Mouse (Mus musculus): Measurements from ENCODE around the gene Slc25a13. TPM values are rescaled to one million over a fixed set of nuclear protein-coding genes. Genes with fewer than 3 reads are reported as not detected.
"Not testable (repeated sequence)": the region's sequence is repeated elsewhere in the genome, so short reads cannot be mapped to it uniquely, and the experiment has no call there.

The Slc25a13 gene
- polyA plus RNA-seq, 1 experiment from 2014 or later = 7.8 TPM

DNA sequence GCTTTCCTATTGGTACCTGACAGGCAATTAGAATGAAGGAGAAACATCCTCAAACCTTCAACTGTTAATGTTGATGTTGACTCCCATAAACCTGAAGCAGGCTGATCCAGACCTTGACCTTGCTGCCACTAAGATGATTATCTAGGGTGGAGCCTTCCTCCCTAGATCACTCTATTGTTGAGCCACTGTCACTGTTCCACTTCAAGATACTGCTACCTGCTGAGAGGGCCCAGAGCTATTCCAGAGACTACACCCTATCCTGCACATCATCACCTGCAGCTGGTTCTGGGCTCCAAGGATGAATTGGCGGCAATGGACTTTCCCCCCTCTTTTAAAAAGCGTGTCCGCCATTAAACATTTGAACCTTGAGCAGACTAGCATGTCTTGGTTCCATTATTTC lies 18.9 kb downstream of the Slc25a13 start:
- 96% methylated on average over 3 of the region's 3 CpGs for WGBS
- H3K36me3 ChIP-seq; H3K4me3 ChIP-seq; H3K27ac ChIP-seq; H3K4me2 ChIP-seq; H3K27me3 ChIP-seq; H3K9me3 ChIP-seq; ATAC-seq (ENCODE audit: low FRiP score); H3K9ac ChIP-seq; H3K4me1 ChIP-seq (replicated peaks): not testable (repeated sequence)

DNA sequence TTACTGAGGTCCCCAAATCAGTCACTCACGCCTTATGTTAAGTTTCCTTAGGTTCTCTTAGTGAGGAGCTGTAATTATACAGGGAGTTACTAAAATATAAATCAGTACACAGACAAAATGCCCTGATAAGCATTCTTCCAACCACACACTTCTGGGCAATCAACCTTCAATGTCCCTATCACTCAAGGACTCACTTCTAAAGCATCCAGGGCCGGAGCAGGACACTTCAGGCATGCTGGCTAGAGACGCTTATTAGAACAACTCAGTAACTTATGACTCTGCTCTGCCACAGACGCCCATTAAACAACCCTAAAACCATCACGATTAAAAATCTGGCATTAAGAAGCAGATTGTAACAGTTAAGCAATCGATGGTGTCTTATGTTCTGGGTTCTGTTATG lies 19.6 kb downstream of the Slc25a13 start:
- no peaks in the 10 kb centered on the region for H3K36me3 ChIP-seq
- H3K4me3 ChIP-seq = no peak overlapping the region
- H3K27ac ChIP-seq = no peak overlapping the region
- ATAC-seq (ENCODE audit: low FRiP score) = no peak
- H3K9me3 ChIP-seq = no peaks in the 10 kb centered on the region
- H3K4me2 ChIP-seq = no peak overlapping the region
- H3K27me3 ChIP-seq = no peaks in the 10 kb centered on the region
- 86% methylated on average over 6 of the region's 6 CpGs for WGBS
- H3K9ac ChIP-seq = no peak overlapping the region
- no peaks in the 10 kb centered on the region for H3K4me1 ChIP-seq (replicated peaks)

DNA sequence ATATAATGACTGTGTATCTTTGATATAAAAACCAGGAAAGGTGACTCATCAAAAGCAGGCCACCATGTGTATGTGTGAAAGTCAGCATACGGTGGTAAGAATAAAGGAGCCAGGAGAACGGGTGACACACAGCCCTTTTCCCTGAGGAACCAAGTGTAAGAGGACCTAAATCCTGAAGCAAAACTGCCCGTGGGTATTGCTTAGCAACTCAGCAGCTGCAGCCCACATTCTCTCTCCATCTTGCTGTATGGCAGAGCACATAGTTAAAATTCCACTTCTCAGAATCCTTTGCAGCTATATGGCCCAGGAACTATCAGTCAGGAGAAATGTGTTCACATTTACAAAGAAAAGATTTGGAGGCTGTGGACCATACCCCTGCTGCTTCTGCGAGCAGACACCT lies 20.4 kb downstream of the Slc25a13 start:
- H3K36me3 ChIP-seq = no peaks in the 10 kb centered on the region
- H3K9ac ChIP-seq = no peak overlapping the region
- no peak overlapping the region for H3K4me2 ChIP-seq
- H3K27me3 ChIP-seq = no peaks in the 10 kb centered on the region
- no peaks in the 10 kb centered on the region for H3K9me3 ChIP-seq
- H3K4me3 ChIP-seq = no peak overlapping the region
- ATAC-seq (ENCODE audit: low FRiP score) = no peak
- no peak overlapping the region for H3K27ac ChIP-seq
- H3K4me1 ChIP-seq (replicated peaks) = no peaks in the 10 kb centered on the region
- 75% methylated on average over 4 of the region's 4 CpGs for WGBS

DNA sequence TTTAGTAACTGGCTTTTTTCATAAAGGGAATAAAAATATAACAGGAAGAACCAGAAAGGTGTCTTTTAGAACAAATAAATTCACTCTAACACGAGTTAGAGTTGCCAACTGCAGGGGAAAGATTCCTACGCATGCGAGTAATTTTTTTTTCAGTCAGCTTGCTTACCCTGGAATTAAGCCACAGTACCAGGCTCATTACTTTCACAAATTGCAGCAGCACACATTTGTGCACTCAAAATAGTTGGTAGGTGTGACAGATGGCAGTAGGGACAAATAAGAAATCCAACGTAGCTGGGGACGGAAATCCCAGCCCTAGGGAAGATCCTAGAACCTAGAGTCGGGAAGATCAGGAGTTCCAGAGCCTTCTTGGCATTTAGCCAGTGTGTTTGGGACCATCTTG lies 22.1 kb downstream of the Slc25a13 start:
- ATAC-seq (ENCODE audit: low FRiP score) = no peak
- H3K4me1 ChIP-seq (replicated peaks) = no peaks in the 10 kb centered on the region
- no peak overlapping the region for H3K27ac ChIP-seq
- no peaks in the 10 kb centered on the region for H3K27me3 ChIP-seq
- no peak overlapping the region for H3K4me3 ChIP-seq
- no peak overlapping the region for H3K4me2 ChIP-seq
- no peaks in the 10 kb centered on the region for H3K36me3 ChIP-seq
- H3K9ac ChIP-seq = no peak overlapping the region
- WGBS = 86% methylated on average over 6 of the region's 6 CpGs
- no peaks in the 10 kb centered on the region for H3K9me3 ChIP-seq

DNA sequence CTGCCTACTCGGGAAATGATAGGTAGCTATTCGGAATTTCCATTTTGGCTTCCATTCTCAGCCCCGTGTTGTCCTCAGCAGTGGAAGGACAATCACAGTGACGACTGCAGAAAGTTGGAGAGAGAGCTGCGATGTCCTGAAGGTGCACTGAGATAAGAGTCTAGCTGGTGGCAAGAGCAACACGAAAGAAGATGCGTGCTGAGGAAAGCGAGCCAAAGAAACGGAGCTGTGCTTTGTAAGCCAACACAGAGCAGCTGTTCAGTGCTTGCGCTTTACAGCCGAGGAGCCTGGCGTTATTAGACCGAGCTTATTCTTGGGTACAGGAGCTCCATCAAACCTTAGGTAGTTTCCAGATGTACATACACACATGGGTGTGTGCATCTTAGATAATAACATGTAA lies 23.1 kb downstream of the Slc25a13 start:
- Histone ChIP-seq H3K9me3 (no peaks in the 10 kb centered on the region), H3K27me3 (no peaks in the 10 kb centered on the region), H3K9ac (no peak overlapping the region), H3K4me2 (no peak overlapping the region), H3K27ac (no peak overlapping the region), H3K4me1 (replicated peaks) (no peaks in the 10 kb centered on the region), H3K4me3 (no peak overlapping the region), H3K36me3 (no peaks in the 10 kb centered on the region)
- WGBS = 91% methylated on average over 13 of the region's 13 CpGs
- ATAC-seq (ENCODE audit: low FRiP score) = no peak

DNA sequence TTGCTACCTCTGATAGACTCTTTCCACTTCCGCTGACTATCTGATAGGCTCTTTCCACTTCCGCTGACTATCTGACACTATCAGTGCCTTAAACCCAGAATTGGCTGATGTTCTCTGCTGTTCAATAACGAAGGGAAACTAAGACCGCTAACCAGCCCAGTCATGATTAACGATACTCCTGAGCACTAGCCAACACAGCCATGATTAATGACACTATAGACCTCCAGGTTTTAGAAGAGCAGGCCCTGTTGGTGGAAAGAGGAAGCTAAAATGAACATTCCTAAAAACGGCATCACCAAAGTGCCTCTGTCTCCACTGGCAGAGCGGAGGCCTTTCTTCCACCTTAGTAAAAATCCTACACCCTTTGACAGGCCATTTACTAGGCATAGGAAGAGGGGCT lies 24.6 kb downstream of the Slc25a13 start:
- no peak for ATAC-seq (ENCODE audit: low FRiP score)
- WGBS = 75% methylated on average over 7 of the region's 7 CpGs
- no peaks in the 10 kb centered on the region for H3K4me1 ChIP-seq (replicated peaks)
- H3K27ac ChIP-seq = no peak overlapping the region
- no peaks in the 10 kb centered on the region for H3K27me3 ChIP-seq
- no peak overlapping the region for H3K9ac ChIP-seq
- no peak overlapping the region for H3K4me3 ChIP-seq
- H3K9me3 ChIP-seq = no peaks in the 10 kb centered on the region
- H3K36me3 ChIP-seq = no peaks in the 10 kb centered on the region
- H3K4me2 ChIP-seq = no peak overlapping the region

DNA sequence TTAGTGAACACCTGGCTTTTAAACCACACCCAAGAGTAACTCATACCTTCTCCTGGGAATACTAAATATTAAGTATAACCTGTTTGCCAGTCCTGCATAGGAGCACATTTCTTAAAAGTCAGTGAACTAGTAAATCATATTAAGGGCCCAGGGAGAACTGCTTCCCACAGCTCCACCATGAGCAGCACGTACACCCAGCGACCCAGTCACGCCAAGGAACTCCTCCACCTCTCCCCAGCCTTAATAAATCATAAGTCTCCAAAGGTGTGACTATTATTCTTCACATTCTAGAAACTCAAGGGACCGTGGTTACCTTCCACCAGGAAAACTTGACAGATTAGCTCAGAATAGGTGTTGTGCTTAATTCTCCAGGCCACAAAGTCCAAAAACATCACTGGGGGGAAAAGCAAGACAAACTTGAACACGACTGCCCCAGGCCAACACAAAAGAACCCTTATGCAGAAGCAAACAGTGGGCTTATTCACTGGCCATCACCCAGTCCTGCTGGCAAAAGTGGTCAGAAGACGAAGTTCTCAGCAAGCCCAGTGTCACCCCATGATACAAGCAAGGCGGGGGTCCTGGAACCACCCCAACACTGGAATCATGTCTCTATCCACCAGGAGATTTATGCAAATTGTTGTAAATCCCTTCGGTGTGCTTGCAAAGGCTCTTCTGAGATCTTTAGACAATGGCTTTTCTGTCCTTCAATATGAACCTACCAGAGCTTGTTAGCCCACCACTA lies 25.2 kb downstream of the Slc25a13 start:
- H3K4me2 ChIP-seq = no peak overlapping the region
- H3K27ac ChIP-seq = no peak overlapping the region
- WGBS = 78% methylated on average over 8 of the region's 8 CpGs
- no peak overlapping the region for H3K4me3 ChIP-seq
- no peaks in the 10 kb centered on the region for H3K9me3 ChIP-seq
- H3K9ac ChIP-seq = no peak overlapping the region
- no peaks in the 10 kb centered on the region for H3K27me3 ChIP-seq
- no peak for ATAC-seq (ENCODE audit: low FRiP score)
- no peaks in the 10 kb centered on the region for H3K4me1 ChIP-seq (replicated peaks)
- H3K36me3 ChIP-seq = no peaks in the 10 kb centered on the region

DNA sequence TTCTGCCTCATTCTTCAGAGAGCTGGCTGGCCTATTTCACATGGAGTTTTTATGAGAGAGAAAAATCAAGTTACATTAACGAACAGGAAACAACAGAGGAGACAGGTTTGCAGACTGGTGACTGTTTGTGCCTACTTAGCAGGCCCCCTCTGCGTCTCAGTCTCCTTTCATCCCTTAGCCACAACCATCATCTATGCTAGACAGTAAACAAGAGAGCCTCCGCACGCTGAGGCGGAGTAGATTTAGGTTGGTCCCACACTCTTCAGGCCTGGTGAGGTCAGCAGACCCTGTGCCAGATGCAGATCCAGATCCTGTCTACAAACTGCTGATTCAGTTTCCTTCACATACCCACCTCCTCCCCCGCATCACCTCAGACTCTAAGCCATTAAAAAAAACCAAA lies 28.0 kb downstream of the Slc25a13 start:
- ATAC-seq (ENCODE audit: low FRiP score) = no peak

DNA sequence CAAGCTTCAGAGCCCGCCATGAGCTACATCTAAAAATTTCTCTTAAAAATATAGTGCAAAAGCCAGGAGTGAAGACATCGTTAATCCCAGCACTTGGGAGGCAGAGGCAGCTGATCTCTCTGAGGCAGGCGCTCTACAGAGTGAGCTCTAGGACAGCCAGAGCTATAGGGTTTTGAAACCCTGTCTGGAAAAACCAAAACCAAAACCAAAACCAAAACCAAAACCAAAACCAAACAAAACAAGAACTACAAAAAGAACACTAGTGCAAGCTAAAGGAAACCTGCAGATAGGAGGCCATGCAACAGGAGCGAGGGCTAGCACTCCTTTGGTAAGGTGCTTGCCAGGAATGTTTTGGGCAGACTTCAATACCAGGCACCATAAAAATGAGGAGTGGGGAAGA lies 30.5 kb downstream of the Slc25a13 start:
- Histone ChIP-seq H3K27ac (no peak overlapping the region), H3K4me1 (replicated peaks) (no peaks in the 10 kb centered on the region), H3K9me3 (no peaks in the 10 kb centered on the region), H3K4me2 (no peak overlapping the region), H3K27me3 (no peaks in the 10 kb centered on the region), H3K36me3 (no peaks in the 10 kb centered on the region), H3K9ac (no peak overlapping the region), H3K4me3 (no peak overlapping the region)
- 92% methylated on average over 4 of the region's 4 CpGs for WGBS
- ATAC-seq (ENCODE audit: low FRiP score) = no peak

More for the DNA sequence above, 28.0 kb downstream of the Slc25a13 start:
- H3K27ac ChIP-seq = no peak overlapping the region
- no peaks in the 10 kb centered on the region for H3K36me3 ChIP-seq
- H3K27me3 ChIP-seq = no peaks in the 10 kb centered on the region
- no peak overlapping the region for H3K9ac ChIP-seq
- WGBS = 81% methylated on average over 6 of the region's 6 CpGs
- H3K4me3 ChIP-seq = no peak overlapping the region
- no peaks in the 10 kb centered on the region for H3K9me3 ChIP-seq
- no peak overlapping the region for H3K4me2 ChIP-seq
- no peaks in the 10 kb centered on the region for H3K4me1 ChIP-seq (replicated peaks)

DNA sequence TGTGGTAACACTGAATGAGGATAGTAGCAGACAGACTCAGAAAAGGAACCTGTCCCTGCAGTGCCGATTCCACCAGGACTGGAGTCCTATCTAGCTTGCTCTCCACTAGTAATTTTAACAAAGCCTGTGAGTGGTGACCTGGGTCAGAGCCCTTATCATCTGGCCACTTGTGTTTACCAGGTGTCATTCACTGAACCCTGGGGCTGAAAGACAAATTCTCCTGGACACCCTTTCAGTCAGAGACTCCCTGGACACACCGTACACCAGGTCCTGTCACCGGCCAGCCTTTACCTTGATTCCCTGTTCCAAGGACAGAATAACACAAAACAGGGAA lies 31.3 kb downstream of the Slc25a13 start:
- Histone ChIP-seq H3K4me2 (no peak overlapping the region), H3K27me3 (no peaks in the 10 kb centered on the region), H3K9me3 (no peaks in the 10 kb centered on the region), H3K27ac (no peak overlapping the region), H3K4me1 (replicated peaks) (no peaks in the 10 kb centered on the region), H3K36me3 (no peaks in the 10 kb centered on the region), H3K4me3 (no peak overlapping the region), H3K9ac (no peak overlapping the region)
- 96% methylated on average over 3 of the region's 3 CpGs for WGBS
- ATAC-seq (ENCODE audit: low FRiP score) = no peak

DNA sequence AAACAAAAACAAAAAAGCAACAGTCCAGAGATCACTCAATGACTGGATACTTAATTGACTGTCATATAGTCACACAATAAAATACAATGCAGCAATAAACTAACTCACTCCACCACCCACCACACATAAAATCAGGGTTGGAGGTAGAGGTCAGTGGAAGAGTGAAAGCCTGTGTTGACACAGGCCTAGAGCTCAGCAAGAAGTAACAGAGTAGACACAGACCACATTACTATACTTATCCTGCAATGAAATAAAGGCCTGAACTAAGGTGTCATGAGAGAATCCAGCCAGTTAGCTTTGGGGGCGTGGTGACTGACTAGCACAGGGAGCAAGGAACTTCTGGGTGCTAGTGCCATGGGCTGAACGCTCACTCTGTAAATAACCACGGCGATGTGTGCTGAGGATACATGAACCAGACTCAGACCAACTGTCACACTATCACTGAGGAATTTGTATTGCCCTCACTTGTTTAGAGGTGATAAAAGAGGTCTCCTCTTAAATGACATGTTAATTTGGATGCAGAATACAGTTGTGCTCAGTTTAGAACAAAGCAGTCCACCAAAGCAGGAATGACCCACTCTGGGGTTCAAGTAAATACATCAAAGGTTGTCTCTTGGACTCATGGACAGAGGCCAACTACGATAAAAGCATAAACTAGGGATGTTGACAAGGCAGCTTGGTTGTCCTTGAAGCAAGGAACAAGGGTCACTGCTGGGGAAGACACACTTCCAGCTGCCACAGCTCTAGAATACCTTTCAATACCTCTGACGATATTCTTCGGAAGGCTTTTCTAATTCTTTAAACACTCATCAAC lies 31.8 kb downstream of the Slc25a13 start:
- Histone ChIP-seq H3K9me3 (no peaks in the 10 kb centered on the region), H3K27ac (no peak overlapping the region), H3K36me3 (no peaks in the 10 kb centered on the region), H3K4me1 (replicated peaks) (no peaks in the 10 kb centered on the region), H3K9ac (no peak overlapping the region), H3K4me3 (no peak overlapping the region), H3K4me2 (no peak overlapping the region), H3K27me3 (no peaks in the 10 kb centered on the region)
- 86% methylated on average over 7 of the region's 7 CpGs for WGBS
- no peak for ATAC-seq (ENCODE audit: low FRiP score)

DNA sequence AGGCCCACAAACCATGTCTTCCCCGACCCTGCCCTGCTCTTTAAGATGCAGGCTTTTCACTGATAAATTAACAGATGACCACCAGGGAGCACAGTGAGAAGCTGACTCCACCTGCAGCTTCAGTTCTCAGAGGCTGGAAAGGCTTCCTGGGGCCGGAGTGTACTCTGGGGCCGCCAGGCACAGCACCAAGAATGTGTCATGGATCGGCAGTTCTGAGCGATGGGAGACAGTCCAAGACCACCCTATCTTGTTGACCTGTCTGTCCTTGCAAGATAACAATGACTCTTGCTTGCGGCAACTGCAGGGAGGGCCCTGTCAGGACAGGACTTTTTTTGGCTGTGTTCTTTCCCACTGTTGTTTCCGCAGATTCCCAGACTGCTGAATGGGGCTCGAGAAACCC lies 33.4 kb downstream of the Slc25a13 start:
- H3K27ac ChIP-seq = no peak overlapping the region
- H3K4me1 ChIP-seq (replicated peaks) = no peaks in the 10 kb centered on the region
- H3K4me2 ChIP-seq = no peak overlapping the region
- no peak for ATAC-seq (ENCODE audit: low FRiP score)
- no peak overlapping the region for H3K9ac ChIP-seq
- H3K36me3 ChIP-seq = no peaks in the 10 kb centered on the region
- no peaks in the 10 kb centered on the region for H3K27me3 ChIP-seq
- no peaks in the 10 kb centered on the region for H3K9me3 ChIP-seq
- WGBS = 59% methylated on average over 8 of the region's 8 CpGs
- no peak overlapping the region for H3K4me3 ChIP-seq

DNA sequence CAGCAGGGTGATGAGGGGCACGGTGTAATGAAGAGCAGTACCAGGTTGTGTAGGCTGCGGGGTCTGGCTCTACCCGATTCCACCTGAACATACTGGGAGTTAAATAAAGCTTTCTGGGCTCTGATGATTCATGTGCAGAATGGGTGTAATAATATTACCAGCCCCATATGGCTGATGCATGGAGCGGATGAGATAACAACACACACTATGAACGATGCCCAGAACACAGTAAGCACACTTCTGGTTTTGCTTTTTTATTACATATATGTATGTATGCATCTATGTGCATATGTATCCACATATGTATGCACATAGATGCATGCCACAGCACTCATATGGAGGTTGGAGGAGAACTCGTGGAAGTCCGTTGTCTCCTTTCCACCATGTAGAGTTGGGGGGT lies 34.8 kb downstream of the Slc25a13 start:
- ATAC-seq (ENCODE audit: low FRiP score) = no peak
- H3K9ac ChIP-seq = no peak overlapping the region
- 97% methylated on average over 7 of the region's 7 CpGs for WGBS

More for the DNA sequence above, 34.8 kb downstream of the Slc25a13 start:
- H3K4me2 ChIP-seq = no peak overlapping the region
- no peak overlapping the region for H3K27ac ChIP-seq
- H3K9me3 ChIP-seq = no peaks in the 10 kb centered on the region
- H3K27me3 ChIP-seq = no peaks in the 10 kb centered on the region
- H3K36me3 ChIP-seq = no peaks in the 10 kb centered on the region
- H3K4me1 ChIP-seq (replicated peaks) = no peaks in the 10 kb centered on the region
- no peak overlapping the region for H3K4me3 ChIP-seq
